22 mouse cellular contexts compared by ENCODE assay signal in genomic region chr12:118701838-118702237, GRCm38 (mm10).
"Had no signal": no experiment of that assay in that cellular context is flagged by ENCODE, and none has a peak within 500 bp of the region (broad histone marks: within the 10 kb centered on the region; RNA-seq: fewer than 3 reads in every experiment).

No protein-coding gene starts in this region.

- H3K4me3 ChIP-seq: layer of hippocampus, adult 2 months; limb, embryonic 12.5 days; limb, embryonic 15.5 days; midbrain, embryonic 12.5 days; midbrain, embryonic 15.5 days; neural tube, embryonic 13.5 days; stomach, embryonic 15.5 days had no signal

- H3K36me3 ChIP-seq: limb, embryonic 12.5 days; limb, embryonic 15.5 days; midbrain, embryonic 12.5 days; midbrain, embryonic 15.5 days; neural tube, embryonic 13.5 days; stomach, embryonic 15.5 days had no signal

- H3K27ac ChIP-seq: layer of hippocampus, adult 2 months; limb, embryonic 12.5 days; limb, embryonic 15.5 days; liver, embryonic 14.5 days; macrophage; midbrain, embryonic 12.5 days; midbrain, embryonic 15.5 days; neural tube, embryonic 13.5 days; stomach, embryonic 15.5 days had no signal

- ATAC-seq: liver, postnatal 0 days; lung, postnatal 0 days; midbrain, embryonic 15.5 days had no signal

- DNase-seq: kidney, adult 18-20 months; kidney, adult 9 months; kidney, postnatal 14 days; layer of hippocampus, postnatal 36 days; left cerebral cortex, postnatal 4 days; liver, postnatal 0 days; lung, embryonic 14.5 days; retina, postnatal 1 day; right cerebral cortex, postnatal 14 days; right cerebral cortex, postnatal 4 days; thymus, postnatal 25 days had no signal

- H3K4me2 ChIP-seq: limb, embryonic 12.5 days; limb, embryonic 15.5 days; liver, embryonic 11.5 days; lung, embryonic 14.5 days; midbrain, embryonic 12.5 days; midbrain, embryonic 15.5 days; neural tube, embryonic 13.5 days; stomach, embryonic 15.5 days had no signal

- H3K9me3 ChIP-seq: limb, embryonic 12.5 days; limb, embryonic 15.5 days; midbrain, embryonic 12.5 days; midbrain, embryonic 15.5 days; stomach, embryonic 15.5 days had no signal

- H3K27me3 ChIP-seq: limb, embryonic 12.5 days; limb, embryonic 15.5 days; midbrain, embryonic 12.5 days; midbrain, embryonic 15.5 days; neural tube, embryonic 13.5 days; stomach, embryonic 15.5 days had no signal

- H3K9ac ChIP-seq: limb, embryonic 12.5 days; limb, embryonic 15.5 days; liver, embryonic 14.5 days; liver, postnatal 0 days; lung, embryonic 14.5 days; midbrain, embryonic 12.5 days; midbrain, embryonic 15.5 days; neural tube, embryonic 13.5 days; stomach, embryonic 15.5 days had no signal

- H3K4me1 ChIP-seq: limb, embryonic 12.5 days; limb, embryonic 15.5 days; stomach, embryonic 15.5 days had no signal
